Mouse (Mus musculus) adrenal gland, adult 8-10 months (tissue): ENCODE data around the gene Entpd5. TPM values are rescaled to one million over a fixed set of nuclear protein-coding genes. Genes with fewer than 3 reads are reported as not detected.

Experiments
- DNase-seq: peaks from one replicate; pipeline ENCODE4 v3.0.0; 2022
- total RNA-seq, 4 experiments: library from RNA; stranded (reverse); gene quantifications; 2 replicates each; pipeline ENCODE4 v1.2.4; 2022

Gene Entpd5
- total RNA-seq, result 100 to 1,000 TPM; 101 to 157 (median 123) TPM

DNA sequence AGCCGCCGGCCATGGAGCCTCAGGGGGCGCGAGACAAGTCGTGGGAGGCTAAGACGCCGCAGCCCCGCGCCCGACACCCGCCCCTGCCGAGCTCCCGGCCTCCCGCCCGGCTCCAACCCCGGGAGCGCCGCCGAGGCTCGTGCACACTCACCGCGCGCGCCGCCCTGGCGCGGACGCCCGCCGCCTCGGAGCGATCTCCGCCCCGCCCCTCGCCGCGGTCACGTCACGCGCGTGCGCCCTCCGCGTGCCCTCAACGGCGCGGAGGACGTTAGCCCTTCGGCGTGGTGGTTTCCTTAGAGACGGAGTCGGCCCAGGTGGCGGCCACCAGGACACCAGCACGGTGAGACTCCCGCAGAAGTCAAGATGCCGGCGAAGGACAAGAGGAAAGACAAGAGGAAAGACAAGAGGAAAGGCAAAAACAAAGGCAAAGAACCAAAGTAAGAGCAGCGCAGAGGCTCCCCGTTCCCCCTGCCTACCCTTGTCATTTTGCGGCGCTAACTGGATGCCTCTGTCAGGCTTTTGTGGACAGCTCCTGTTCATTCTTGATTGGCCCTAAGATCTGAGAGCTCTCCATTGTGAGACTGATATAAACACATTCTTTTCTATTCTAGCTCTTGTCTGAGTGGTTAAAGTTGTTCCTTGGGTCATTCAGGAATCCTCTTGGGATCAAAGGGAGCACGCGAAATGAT, at the start of gene Entpd5, which contains the start of gene Bbof1:
Gene Entpd5 (minus strand): TSS at position 211 of the 689 bp plus-strand sequence.
Gene Bbof1 (plus strand): TSS at position 253 of the 689 bp plus-strand sequence.
- DNase-seq, result peak; percentile 80

DNA sequence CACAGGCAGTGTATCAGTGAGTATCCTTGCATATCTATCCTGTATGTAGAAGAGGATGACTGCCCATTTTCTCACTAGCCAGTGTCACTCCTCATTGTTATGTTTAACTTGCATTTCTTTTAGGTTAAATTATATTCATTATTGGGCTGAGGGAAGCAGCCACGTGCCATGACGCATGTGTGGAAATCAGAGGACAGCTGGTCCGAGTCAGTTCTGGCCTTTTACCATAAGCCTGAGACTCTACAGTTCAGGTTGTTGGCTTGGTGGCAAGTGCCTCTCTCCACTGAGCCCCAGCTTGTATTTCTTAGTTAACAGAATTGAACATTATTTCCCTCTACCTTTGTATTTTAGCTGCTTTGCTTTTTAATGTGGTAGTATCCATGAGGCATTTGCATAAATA, 48.1 kb upstream of the Entpd5 start:
- DNase-seq, result no peak

DNA sequence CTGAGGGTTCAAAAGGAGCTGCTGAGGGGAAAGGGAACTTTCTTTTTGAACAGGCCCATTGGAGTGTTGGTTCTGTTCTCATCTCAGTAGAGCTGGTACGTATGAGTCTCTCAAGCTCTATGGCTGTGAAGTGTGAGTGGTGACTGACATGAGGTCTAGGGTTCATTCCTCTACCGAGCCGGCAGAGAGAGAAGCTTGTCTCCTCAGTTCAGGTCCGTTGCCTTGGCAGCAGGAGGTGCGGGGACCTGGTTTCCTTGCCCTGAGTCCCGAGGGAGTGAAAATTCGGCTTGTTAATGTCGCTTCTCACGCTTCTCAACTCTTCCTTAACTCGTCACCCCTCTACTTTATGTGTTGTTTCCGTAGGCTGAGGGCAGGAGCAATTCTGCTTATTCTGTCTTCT, 43.0 kb upstream of the Entpd5 start:
- DNase-seq, result peak; percentile 14

DNA sequence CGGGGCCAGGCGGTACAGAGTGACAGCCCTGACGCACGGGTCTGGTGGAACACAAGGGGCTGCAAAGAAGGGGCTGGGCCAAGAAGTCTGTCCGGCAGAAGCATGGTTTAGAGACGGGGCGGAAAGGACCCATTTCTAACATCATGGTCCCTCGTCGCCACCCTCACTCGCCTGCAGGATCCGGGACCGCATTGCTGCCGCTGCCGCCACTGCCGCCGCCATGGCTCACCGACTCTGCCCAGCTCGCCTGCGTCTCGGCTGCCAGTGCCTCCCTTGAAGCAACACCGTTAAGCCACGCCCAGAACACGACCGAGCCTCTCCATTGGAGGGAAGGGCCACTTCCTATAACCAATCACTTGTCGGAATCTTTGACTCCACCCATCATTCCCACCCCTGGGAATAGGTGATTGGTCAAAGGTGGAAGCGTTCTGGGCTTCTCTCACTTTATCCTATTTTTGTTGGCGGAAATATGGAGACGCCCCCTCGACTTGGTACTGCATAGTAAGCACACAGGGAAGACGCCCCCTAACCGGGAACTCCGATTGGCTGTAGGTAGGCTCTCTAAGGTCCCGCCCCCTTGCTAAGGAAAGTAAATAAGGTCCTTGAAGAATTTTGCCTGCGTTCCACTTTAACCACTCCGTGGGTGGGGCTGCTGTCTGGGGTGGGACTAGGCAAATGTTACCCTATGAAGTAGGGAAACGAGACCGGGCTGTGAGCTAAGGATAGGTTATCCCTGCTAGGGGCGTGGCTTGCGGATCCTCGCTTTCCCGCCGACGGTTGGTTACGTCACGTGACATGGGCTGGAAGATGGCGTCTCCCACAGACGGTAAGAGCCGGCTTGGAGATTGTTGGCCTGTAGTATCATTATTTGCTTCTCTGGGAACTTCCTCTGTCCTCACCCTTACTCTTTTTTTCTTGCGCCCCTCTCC, 42.2 kb upstream of the Entpd5 start, which contains the start of the genes Aldh6a1 and Lin52:
Gene Aldh6a1 (minus strand): TSS at position 287 of the 929 bp plus-strand sequence.
Gene Lin52 (plus strand): TSS at position 705 of the 929 bp plus-strand sequence.
- peak; percentile 99 for DNase-seq

DNA sequence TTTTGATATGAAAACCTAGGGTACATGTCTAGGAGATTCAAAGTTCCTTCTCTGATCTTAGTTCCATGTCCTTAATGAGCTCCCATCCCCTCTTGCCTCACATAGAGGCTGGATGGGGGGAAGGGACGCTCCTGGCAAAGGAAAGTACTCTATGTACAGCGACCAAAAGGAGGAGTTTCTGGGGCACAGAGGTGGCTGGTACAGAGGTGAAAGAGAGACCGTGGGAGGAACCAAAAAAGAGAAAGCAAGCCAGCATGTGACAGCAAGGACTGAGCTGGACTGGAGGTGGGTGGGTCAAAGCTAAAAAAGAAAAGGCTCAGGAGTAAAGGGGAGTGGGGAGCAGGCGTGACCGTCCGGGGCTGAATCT, 41.5 kb upstream of the Entpd5 start:
- no peak for DNase-seq

DNA sequence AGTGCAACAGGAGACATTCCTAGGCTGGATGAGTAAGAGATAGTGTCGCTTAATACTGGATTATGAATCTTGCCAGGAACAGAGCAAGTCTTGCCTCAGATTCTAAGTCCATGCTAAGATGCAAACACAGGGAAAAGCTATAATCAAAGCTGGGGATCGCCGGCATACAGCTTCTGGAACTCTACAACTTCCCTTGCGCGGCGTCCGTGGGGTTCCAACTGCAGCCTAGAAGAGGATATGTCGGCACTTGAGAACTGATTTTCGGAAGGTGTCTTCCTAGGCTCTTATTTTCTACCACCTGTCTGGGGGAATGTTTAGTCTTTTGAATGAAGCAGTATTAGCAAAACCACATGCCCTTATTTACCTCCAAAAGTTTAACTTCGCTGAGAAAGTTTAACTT, 41.1 kb upstream of the Entpd5 start:
- no peak for DNase-seq

DNA sequence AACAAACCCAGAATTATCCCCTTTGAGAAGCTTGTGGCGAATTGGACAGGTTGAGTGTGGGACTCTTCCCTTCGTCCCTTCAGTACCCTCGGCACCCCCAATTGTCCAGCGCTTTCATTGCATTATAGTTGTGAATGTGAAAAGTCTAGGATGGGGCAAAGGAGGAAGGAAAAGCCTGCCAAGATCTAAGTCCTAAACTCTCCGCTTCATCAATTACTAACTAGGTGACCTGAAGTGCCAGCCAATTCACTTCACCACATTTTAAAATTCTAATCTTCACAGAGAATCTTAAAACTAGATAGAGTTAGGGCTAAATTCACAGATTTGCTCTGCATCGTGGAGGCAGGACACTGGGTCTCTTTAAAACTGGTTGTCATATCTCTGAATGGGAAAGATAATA, 39.4 kb upstream of the Entpd5 start:
- DNase-seq, result no peak

DNA sequence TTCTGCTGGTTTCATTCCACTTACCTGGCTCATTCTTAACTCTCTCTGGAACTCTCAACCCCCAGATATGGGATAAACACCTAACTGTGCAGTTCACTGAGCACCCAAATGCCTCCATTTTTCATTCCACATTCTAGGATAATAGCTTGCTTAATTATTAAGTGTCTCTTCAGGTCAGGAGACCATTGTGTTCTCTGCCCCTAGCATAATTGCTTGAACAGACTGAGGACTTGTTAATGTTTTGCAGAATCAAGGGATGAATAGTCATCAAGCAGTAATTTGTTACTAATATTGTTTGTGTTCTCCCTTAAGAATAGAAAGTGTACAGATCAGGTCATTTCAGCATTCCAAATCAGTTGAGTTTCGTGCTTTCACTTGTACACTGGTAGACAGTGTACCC, 38.6 kb upstream of the Entpd5 start:
- DNase-seq, result no peak

DNA sequence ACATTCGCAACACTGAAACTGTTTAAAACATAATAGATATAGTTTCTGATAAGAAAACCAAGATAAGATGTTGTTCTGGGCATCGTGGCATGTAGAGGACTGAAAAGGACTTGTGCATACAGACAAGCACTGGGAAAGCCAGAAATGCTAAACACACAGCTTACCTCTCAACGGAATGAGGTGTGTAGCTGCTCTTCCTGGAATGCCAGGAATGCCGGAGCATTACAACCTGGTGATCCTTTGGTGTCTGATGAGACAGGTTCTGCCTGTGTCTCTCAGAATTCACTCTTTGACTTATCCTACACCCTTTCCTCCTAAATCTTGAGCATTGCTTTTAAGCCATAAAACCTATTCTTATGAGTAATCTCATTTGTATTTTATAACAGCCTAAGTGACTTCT, 33.7 kb upstream of the Entpd5 start:
- no peak for DNase-seq

DNA sequence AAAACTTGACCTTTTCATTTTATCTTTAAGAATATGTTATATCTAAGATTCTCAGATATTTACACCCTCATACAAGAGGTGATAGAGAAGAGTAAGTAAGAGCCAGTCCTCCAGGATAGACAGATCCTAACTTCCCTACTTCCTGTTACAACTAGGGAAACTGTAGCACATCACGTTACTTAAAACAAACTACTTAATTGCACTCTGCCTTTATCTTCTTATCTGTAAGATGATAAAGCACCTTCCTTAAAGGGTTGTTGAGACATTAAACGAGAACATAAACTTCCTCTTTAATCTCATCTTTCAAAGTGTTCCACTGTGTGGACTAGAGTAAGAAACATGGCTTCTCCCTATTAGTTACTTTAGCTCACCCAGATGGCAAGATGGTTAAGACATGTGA, 29.9 kb upstream of the Entpd5 start:
- DNase-seq, result no peak

DNA sequence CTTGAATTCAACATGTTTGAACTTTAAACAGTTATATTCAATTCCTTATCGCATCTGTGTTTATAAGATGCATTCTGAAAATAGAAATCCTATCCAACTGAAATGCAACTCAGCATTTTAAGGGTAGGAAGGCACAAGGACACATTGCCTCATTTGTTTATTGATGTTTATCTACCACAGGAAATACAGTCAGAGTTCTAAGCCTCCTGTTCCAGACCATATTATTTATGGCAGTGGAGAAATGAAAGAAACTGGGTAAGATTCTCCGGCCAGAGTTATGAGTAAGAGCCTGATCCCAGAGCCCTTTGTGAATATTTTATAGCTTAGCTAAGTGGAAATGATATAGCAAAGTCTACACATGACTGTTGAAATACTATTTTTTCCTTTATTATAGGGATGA, 21.0 kb upstream of the Entpd5 start:
- no peak for DNase-seq

DNA sequence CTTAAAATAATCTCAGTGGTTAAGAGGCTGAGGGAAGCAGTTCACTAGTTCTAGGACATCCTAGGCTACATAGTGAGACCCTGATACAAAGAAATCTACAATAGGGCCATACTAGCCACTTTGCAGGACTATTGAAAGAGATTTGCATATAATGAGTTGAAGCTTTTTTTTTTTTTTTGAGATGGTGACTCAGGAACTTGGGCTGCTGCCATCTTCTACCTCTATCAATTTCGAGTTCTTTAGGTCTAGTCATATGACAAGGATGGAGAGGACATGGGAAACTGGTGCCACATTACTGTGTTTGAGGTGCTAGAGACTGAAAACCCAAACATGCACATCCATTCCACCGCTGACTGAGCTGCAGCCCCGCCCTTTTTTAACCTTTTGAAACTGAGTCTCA, 15.2 kb upstream of the Entpd5 start:
- no peak for DNase-seq

DNA sequence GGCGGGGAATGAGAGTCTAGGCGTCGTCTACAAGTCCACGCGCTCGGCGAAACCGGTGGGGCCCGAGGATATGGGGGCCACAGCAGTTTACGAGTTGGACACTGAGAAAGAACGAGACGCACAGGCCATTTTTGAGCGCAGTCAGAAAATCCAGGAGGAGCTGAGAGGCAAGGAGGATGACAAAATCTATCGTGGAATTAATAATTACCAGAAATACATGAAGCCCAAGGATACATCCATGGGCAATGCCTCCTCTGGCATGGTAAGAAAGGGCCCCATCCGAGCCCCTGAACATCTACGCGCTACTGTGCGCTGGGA, 8.7 kb upstream of the Entpd5 start:
- DNase-seq, result no peak

DNA sequence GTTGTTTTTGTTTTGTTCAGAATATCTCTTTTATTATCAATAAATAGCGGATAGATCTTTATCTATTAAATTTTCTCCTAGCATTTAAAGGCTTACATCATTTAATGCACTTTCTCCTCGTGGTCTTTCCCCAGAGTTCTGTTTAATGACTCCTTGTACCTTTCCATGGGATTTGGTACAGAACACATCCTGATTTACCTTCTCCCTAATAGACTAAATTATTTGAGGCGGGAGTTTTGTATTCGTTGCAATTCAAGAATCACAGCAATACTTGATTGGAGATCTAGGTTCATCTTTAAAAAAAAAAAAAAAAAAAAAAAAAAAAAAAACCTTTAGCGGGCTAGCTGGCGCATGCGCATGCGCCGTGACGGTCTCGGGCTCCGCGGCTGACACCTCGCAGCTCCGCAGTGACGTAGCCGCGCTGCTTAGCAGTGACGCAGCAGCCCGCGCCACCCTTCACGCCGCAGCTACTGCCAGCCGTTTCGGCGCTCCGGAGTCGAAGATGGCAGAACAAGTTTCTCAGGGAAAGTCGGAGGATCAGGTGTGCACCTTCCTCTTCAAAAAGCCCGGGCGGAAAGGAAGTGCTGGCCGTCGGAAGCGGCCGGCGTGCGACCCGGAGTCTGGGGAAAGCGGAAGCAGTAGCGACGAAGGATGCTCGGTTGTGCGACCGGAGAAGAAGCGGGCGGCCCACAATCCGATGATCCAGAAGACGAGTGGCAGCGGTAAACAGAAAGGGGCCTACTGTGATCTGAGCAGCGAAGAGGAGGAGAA, 8.2 kb upstream of the Entpd5 start, which contains the start of gene Rnf113a2:
Gene Rnf113a2 (plus strand): TSS at position 363 of the 771 bp plus-strand sequence.
- DNase-seq, result peak; percentile 75

DNA sequence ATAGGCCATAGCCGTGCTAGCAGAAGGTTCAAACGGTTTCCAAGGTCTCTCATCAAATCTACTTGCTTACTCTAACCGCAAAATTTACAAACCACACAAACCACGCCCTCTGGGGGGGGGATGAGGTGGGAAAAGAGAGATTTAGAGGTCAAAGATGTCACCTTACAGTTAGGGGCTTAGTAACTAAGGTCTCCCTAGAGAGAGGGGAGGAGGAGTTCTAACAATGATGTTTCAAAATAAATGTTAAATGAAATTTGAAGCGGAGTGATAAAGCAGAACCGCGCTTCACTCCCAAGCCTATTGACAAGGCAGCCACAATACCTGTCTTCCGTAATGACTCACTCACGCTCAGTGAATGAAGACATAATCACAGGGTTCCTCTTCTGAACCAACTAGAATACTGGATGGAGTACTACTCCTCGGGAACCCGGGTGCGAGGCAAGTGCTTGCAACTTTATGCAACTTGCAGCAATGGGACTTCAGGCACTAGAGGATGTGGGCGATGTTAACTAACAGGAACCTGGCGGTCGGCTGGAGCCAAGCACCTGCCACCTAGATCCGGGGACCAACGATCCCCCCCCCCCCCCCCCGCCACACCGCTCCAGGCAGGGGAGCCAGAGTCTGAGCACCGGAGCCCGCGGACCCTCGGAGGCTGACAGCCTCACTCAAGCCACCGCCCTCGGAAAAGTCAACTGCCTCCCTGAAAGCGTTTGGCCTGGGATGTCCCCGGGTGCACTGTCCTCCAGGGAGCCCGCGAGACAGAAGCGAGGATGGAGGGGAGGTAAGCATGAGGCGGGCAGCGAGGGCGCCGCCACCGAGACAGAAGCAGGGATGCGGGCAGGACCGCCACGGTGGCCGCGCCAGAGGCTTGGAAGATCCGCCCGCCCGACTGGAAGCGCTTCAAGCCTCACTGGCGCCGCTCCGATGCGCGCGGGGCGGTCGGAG, 683 bp downstream of the Entpd5 start:
- DNase-seq, result no peak

DNA sequence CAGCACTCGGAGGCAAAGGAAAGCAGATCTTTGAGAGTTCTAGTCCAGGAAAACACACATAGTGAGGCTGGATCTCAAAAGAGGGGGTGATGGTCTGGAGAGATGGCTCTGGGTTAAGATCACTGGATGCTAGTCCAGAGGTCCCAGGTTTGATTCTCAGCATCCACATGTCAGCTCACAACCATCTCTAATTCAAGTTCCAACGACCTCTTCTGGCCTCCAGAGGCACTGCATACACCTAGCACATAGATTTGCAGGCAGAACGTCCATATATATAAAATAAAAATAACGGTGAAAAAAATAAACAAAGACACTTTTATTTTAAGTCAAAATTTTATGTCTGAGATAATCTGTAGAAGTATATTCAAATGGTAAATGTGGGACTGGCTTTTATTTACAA, 1.6 kb downstream of the Entpd5 start:
- no peak for DNase-seq

DNA sequence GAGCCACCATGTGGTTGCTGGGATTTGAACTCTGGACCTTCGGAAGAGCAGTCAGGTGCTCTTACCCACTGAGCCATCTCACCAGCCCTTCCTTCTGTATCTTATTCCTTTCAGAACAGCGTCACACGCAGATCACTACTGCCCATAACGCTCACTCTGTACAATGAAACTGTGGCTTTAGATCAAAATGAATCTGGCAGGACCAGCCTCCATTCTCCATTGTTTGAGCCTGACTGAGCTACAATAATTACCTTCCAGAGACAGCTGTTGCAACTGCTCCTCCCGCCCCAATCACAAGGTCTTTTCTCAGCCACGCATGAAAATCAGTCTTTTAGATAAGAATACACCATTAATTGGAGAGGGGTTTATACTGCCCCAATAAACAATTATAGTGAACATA, 4.3 kb downstream of the Entpd5 start:
- DNase-seq, result no peak

DNA sequence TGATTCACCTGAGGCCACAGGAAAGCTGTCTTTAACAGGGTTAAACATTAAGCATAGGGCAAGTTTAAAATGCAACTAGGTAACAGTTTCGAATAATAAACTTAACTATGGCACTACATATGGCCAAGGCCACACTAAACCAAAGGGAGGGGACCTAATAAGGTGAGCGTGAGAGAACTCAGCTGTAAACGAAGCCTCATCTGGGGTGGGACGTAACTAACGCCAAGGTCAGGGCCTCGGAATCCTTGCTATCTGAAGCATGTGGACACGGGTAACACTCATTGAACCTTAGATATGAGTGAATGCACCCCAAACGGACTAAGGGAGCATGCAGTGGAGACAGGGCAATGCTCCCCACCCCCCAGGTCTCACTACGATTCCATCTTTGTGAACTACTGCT, 5.9 kb downstream of the Entpd5 start:
- no peak for DNase-seq

DNA sequence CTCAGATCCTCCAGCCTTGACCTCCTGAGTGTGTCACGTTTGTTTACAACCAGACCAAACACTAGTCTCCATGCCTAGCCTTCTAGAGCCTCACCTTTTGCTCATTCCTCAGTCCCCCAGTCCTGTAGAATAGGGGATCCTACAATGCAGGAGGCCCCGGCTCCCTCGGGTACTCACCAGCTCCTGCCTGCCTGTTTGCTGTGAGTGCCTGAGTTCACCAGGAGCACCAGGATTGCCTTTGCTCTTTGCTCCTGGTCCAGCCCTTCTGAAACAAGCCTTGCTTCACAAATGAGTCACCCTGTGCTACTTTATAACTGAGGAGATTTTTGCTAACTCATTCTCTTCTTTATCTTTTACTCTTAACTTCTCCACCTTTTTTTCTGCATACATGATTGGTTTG, 8.2 kb downstream of the Entpd5 start:
- peak; percentile 42 for DNase-seq

DNA sequence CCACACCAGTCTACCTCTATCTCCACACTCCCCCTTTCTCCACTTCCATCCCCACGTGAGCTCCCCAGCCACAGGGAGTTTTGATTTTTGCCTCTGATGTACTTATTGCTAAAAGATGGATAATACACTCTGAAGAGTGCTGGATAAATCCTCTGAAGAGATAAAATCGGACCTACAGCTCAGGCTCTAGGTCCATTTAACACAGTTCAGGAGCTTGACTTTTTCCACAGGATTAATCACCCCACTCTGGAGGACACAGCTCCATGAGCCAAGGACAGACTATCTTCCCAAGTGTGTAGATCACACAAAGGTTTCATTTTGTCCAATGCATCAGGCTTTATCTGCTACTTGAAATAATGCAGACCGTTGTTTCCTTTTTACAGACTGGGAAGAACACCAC, 8.8 kb downstream of the Entpd5 start:
- DNase-seq, result peak; percentile 53

DNA sequence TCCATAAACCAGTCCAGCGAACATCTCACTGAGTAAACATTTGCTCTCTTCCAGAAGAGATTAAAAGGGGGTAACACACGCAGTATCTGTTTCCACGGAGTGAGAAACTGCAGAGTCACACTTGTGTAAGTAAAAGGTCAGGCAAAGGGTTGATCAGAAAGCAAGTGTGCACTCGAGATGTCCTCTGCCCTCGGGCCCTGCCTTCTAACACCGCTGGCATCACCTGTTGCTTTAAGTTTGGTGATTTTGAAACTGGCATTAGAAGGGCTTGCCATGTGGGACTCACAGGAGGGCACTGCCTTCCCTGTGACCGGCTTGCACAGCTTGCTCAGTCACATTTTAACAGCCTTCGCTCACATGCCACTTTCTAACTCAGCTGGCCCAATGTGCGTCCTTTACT, 9.2 kb downstream of the Entpd5 start:
- no peak for DNase-seq

DNA sequence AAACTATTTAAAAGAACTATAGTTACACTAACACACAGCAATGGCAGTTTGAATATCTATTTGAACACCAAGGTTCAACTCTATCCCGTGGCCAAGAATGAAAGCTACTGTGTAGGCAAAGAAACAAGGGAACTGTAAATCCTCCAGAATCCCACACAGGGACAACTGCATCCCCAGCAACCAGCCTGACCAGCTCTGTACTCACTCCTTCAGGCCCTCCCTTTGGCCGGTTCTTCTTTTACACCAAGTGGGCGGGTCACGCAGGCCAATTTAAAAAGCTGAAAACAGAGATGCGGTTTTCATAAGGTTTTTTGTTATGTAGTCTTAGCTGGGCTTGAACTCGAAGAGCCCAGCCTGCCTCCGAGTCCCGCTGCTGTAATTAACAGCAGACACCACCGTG, 9.7 kb downstream of the Entpd5 start:
- no peak for DNase-seq
